Comparison of ENCODE assay signal across 22 mouse cellular contexts in the genomic region with DNA sequence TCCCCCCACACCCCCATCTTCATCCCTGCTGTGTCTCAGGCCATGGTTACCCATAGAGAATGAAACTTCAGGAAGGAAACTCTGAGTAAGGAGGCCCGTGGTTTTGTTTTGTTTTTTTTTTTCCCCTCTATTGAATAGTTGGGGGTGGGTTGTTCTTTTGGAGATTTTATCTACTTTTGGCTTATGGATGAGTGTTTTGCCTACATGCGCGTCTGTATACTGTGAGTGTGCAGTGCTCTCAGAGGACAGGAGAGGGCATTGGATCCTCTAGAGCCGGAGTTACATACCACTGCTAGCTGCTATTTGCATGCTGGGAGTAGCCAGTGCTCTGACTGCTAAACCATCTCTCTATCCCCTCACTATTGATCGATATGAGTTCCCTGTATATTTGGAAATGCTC.
"Had no signal": no experiment of that assay in that cellular context is flagged by ENCODE, and none has a peak within 500 bp of the region (broad histone marks: within the 10 kb centered on the region; RNA-seq: fewer than 3 reads in every experiment).

No protein-coding gene starts in this region.

- H3K9ac ChIP-seq: kidney, embryonic 15.5 days; limb, embryonic 12.5 days; limb, embryonic 15.5 days; liver, embryonic 14.5 days; liver, postnatal 0 days; neural tube, embryonic 12.5 days; neural tube, embryonic 15.5 days; stomach, embryonic 15.5 days had no signal

- H3K4me2 ChIP-seq: kidney, embryonic 15.5 days; limb, embryonic 12.5 days; limb, embryonic 15.5 days; liver, embryonic 11.5 days; neural tube, embryonic 12.5 days; neural tube, embryonic 15.5 days; stomach, embryonic 15.5 days had no signal

- H3K9me3 ChIP-seq: kidney, embryonic 15.5 days; limb, embryonic 12.5 days; limb, embryonic 15.5 days; megakaryocyte, embryonic 14.5 days; midbrain, embryonic 10.5 days; neural tube, embryonic 12.5 days; neural tube, embryonic 15.5 days; stomach, embryonic 15.5 days had no signal

- H3K4me3 ChIP-seq: kidney, embryonic 15.5 days; limb, embryonic 12.5 days; limb, embryonic 15.5 days; megakaryocyte, embryonic 14.5 days; midbrain, embryonic 10.5 days; neural tube, embryonic 12.5 days; neural tube, embryonic 15.5 days; stomach, embryonic 15.5 days had no signal

- H3K4me1 ChIP-seq: limb, embryonic 12.5 days; midbrain, embryonic 10.5 days; neural tube, embryonic 12.5 days; neural tube, embryonic 15.5 days had no signal

- H3K27me3 ChIP-seq: kidney, embryonic 15.5 days; limb, embryonic 12.5 days; limb, embryonic 15.5 days; megakaryocyte, embryonic 14.5 days; neural tube, embryonic 12.5 days; neural tube, embryonic 15.5 days; stomach, embryonic 15.5 days had no signal

- H3K27ac ChIP-seq: kidney, embryonic 15.5 days; limb, embryonic 12.5 days; limb, embryonic 15.5 days; liver, embryonic 14.5 days; midbrain, embryonic 10.5 days; neural tube, embryonic 12.5 days; neural tube, embryonic 15.5 days; stomach, embryonic 15.5 days had no signal

- DNase-seq: kidney, adult 11 months; kidney, adult 8-10 months; kidney, postnatal 25 days; left cerebral cortex, postnatal 4 days; liver, postnatal 0 days; lung, postnatal 36 days; midbrain, embryonic 14.5 days; right cerebral cortex, adult 18-20 months; right cerebral cortex, postnatal 14 days; right cerebral cortex, postnatal 4 days; thymus, adult 18-20 months; thymus, postnatal 36 days had no signal

- ATAC-seq: liver, postnatal 0 days had no signal
